In the genomic region with DNA sequence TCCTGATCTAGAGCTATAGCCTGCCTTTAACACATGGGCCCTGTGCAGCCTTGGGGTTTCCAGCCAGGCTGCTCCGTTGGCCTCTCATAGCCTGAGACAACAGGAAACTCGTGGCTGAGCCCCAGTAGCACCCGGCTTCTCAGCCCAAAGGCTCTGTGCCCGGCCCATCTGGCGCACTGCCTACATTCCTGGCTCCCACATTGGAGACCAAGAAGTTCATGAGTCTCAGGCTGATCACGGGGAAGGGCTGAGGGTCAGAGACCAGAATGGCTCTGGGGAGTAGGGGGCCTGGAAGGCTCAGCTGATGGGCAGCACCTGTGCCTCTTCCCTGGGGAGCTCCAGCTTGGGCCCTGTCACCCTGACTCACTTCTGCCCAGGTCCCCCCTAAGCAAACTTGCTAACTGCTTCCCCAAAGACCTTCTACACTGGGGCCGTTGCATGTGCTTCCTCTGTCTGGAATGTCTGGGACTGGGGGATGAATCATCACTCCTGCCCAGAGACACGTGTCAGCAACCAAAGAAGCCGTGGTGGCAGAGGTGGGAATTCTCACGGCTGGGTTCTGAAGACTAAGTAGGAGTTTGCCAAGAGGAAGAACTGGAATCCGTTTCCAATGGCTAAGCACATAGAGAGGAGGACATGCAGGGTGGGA, we compare ENCODE assay signal across 9 mouse cellular contexts. TPM values are rescaled to one million over a fixed set of nuclear protein-coding genes. Genes with fewer than 3 reads are reported as not detected.
DNase-seq lines count a peak whose midpoint lies in the region; ATAC-seq and TF ChIP-seq lines count a peak whose summit lies in the region.
"Had no signal": no experiment of that assay in that cellular context is flagged by ENCODE, and none has a peak within 500 bp of the region (broad histone marks: within the 10 kb centered on the region; RNA-seq: fewer than 3 reads in every experiment).

No protein-coding gene starts in this region.

- TF ChIP-seq CTCF in gastrocnemius, adult 2 months (IDR thresholded peaks at IDR 0.05), result no peak
- TF ChIP-seq CTCF in kidney, postnatal 0 days (IDR thresholded peaks at IDR 0.05; ENCODE audit: low read depth), result no peak
- TF ChIP-seq CTCF in testis, adult 2 months (IDR thresholded peaks at IDR 0.05; ENCODE audit: control insufficient read depth, insufficient read depth, insufficient replicate concordance, low read depth, low read length), result no peak

- intact Hi-C loops in gastrocnemius, adult 2 months (cut with DNase I), result no loop called here

- no peak overlapping the region for H3K27ac ChIP-seq in heart, embryonic 11.5 days (ENCODE audit: low read depth, low read length)
- peak overlapping the region; percentile 65 for H3K27ac ChIP-seq in gastrocnemius, adult 2 months
- 0 out of 2 replicates have a peak overlapping the region, but pooled peaks have one; percentile 13 for H3K27ac ChIP-seq in kidney, postnatal 0 days
- peak overlapping the region; percentile 12; the same call in 1 of the 2 replicates for H3K27ac ChIP-seq in testis, adult 2 months (ENCODE audit: control insufficient read depth, insufficient read depth, low read depth, low read length)
- H3K27ac ChIP-seq in forebrain, embryonic 11.5 days (ENCODE audit: low read depth, low read length), result no peak overlapping the region
- H3K27ac ChIP-seq: neural tube, embryonic 12.5 days had no signal

- H3K9me3 ChIP-seq in heart, embryonic 11.5 days (replicated peaks; ENCODE audit: control insufficient read depth, low read length), result no peaks in the 10 kb centered on the region
- no peaks in the 10 kb centered on the region for H3K9me3 ChIP-seq in kidney, postnatal 0 days (replicated peaks; ENCODE audit: low read length)
- no peaks in the 10 kb centered on the region for H3K9me3 ChIP-seq in forebrain, embryonic 11.5 days (ENCODE audit: control insufficient read depth, low read length)
- H3K9me3 ChIP-seq: neural tube, embryonic 12.5 days had no signal

- H3K27me3 ChIP-seq in heart, embryonic 11.5 days (ENCODE audit: control insufficient read depth, insufficient read depth, low read length), result peaks cover 8% of the 10 kb centered on the region
- no peaks in the 10 kb centered on the region; the same call in 1 of the 2 replicates for H3K27me3 ChIP-seq in kidney, postnatal 0 days (ENCODE audit: insufficient read depth, low read length)
- no peaks in the 10 kb centered on the region for H3K27me3 ChIP-seq in testis, adult 2 months (ENCODE audit: control insufficient read depth, insufficient read depth, low read length)
- 0 out of 2 replicates have a peak, but pooled peaks cover 2% of the 10 kb centered on the region for H3K27me3 ChIP-seq in forebrain, embryonic 11.5 days (ENCODE audit: control insufficient read depth, insufficient read depth, low read length)

- no peak for ATAC-seq in heart, embryonic 11.5 days (replicated peaks; ENCODE audit: insufficient number of reproducible peaks, low FRiP score, low TSS enrichment)
- ATAC-seq in kidney, postnatal 0 days (replicated peaks; ENCODE audit: low FRiP score, low read depth), result no peak; the same call in 1 of the 2 replicates
- ATAC-seq in forebrain, embryonic 11.5 days (replicated peaks; ENCODE audit: low FRiP score), result no peak
- ATAC-seq in erythroid progenitor cell, adult 5-6 weeks (replicated peaks; ENCODE audit: low FRiP score, poor library complexity, severe bottlenecking), result no peak

- no peak overlapping the region for H3K4me2 ChIP-seq in heart, embryonic 11.5 days
- no peak overlapping the region for H3K4me2 ChIP-seq in kidney, postnatal 0 days (ENCODE audit: low read length)
- no peak overlapping the region for H3K4me2 ChIP-seq in forebrain, embryonic 11.5 days (ENCODE audit: low read depth, low read length, severe bottlenecking)
- H3K4me2 ChIP-seq: neural tube, embryonic 12.5 days had no signal

- WGBS in heart, embryonic 11.5 days (ENCODE audit: insufficient replicate concordance), result 47% methylated on average over 11 of the region's 11 CpGs
- 33% methylated on average over 11 of the region's 11 CpGs for WGBS in kidney, postnatal 0 days
- 79% methylated on average over 11 of the region's 11 CpGs for WGBS in forebrain, embryonic 11.5 days

- H3K9ac ChIP-seq in heart, embryonic 11.5 days (ENCODE audit: low read depth, low read length), result no peak overlapping the region
- H3K9ac ChIP-seq in kidney, postnatal 0 days (ENCODE audit: low read depth, low read length), result 0 out of 2 replicates have a peak overlapping the region, but pooled peaks have one; percentile 4
- H3K9ac ChIP-seq in forebrain, embryonic 11.5 days (ENCODE audit: low read length), result no peak overlapping the region
- H3K9ac ChIP-seq: neural tube, embryonic 12.5 days had no signal

- peak; percentile 98 for DNase-seq in heart, adult 11 months
- DNase-seq in NIH3T3 (ENCODE audit: low read depth), result peak; percentile 90
- DNase-seq in gastrocnemius, adult 2 months, result peak; percentile 85
- DNase-seq in kidney, postnatal 0 days (ENCODE audit: low spot score), result peak; percentile 55
- no peak for DNase-seq in forebrain, embryonic 11.5 days (ENCODE audit: low spot score)

- 0 out of 2 replicates have a peak, but pooled peaks have one; percentile 11 for TF ChIP-seq POLR2A in testis, adult 2 months (IDR thresholded peaks at IDR 0.05; ENCODE audit: control insufficient read depth, low read depth, low read length)

- H3K4me1 ChIP-seq in heart, embryonic 11.5 days (ENCODE audit: control insufficient read depth, insufficient read depth, low read length), result peaks cover 5% of the 10 kb centered on the region; the same call in 1 of the 2 replicates
- H3K4me1 ChIP-seq in kidney, postnatal 0 days (replicated peaks; ENCODE audit: insufficient read depth, low read length), result peaks cover 7% of the 10 kb centered on the region
- H3K4me1 ChIP-seq in testis, adult 2 months (ENCODE audit: control insufficient read depth, insufficient read depth, low read length), result peaks cover 7% of the 10 kb centered on the region
- H3K4me1 ChIP-seq in forebrain, embryonic 11.5 days (replicated peaks; ENCODE audit: control insufficient read depth, insufficient read depth, low read length), result no peaks in the 10 kb centered on the region
- H3K4me1 ChIP-seq: neural tube, embryonic 12.5 days had no signal

- no peaks in the 10 kb centered on the region for H3K36me3 ChIP-seq in heart, embryonic 11.5 days (ENCODE audit: control insufficient read depth, insufficient read depth, low read length)
- H3K36me3 ChIP-seq in kidney, postnatal 0 days (ENCODE audit: insufficient read depth, low read length), result no peaks in the 10 kb centered on the region
- H3K36me3 ChIP-seq in testis, adult 2 months (ENCODE audit: control insufficient read depth, insufficient read depth, low read length), result no peaks in the 10 kb centered on the region
- no peaks in the 10 kb centered on the region for H3K36me3 ChIP-seq in forebrain, embryonic 11.5 days (ENCODE audit: control insufficient read depth, insufficient read depth, low read length)
- H3K36me3 ChIP-seq: neural tube, embryonic 12.5 days had no signal

- H3K4me3 ChIP-seq in heart, embryonic 11.5 days (ENCODE audit: low read depth, low read length), result no peak overlapping the region
- no peak overlapping the region for H3K4me3 ChIP-seq in gastrocnemius, adult 2 months
- no peak overlapping the region for H3K4me3 ChIP-seq in kidney, postnatal 0 days (replicated peaks; ENCODE audit: low read depth, low read length)
- H3K4me3 ChIP-seq in testis, adult 2 months (ENCODE audit: control insufficient read depth, low read depth, low read length), result no peak overlapping the region
- no peak overlapping the region for H3K4me3 ChIP-seq in forebrain, embryonic 11.5 days (ENCODE audit: low read depth, low read length)
- H3K4me3 ChIP-seq: neural tube, embryonic 12.5 days had no signal

RNA-seq across cellular contexts. Expression of a gene that starts 2.2 kb away (rescaled TPM):
- polyA plus RNA-seq in heart, embryonic 11.5 days (2014; fragmentation: Nextera tagmentation; extraction: Ambion mirVana), result 8.4 and 11.9 TPM in 2 replicates
- total RNA-seq in gastrocnemius, adult 2 months (2021), result 1 to 10 TPM; 1.4 to 3.0 TPM
- polyA plus RNA-seq in kidney, postnatal 0 days (2015; fragmentation: Nextera tagmentation; extraction: Ambion mirVana), result 7.6 and 8.7 TPM in 2 replicates
- polyA plus RNA-seq in testis, adult 2 months (2012; rRNA removed), result 98.0 and 110 TPM in 2 replicates
- 18.1 and 19.1 TPM in 2 replicates for polyA plus RNA-seq in forebrain, embryonic 11.5 days (2014; fragmentation: Nextera tagmentation; extraction: Ambion mirVana)
- total RNA-seq in erythroid progenitor cell, adult 5-6 weeks (2015; ENCODE audit: low replicate concordance), result 3.4 and 5.4 TPM in 2 replicates
- total RNA-seq in erythroid progenitor cell, adult 5-6 weeks (2017; ENCODE audit: low replicate concordance), result 5.1 and 5.8 TPM in 2 replicates

RNA-seq across cellular contexts. Expression of a gene that starts 28.2 kb away (rescaled TPM):
- polyA plus RNA-seq in heart, embryonic 11.5 days (2014; fragmentation: Nextera tagmentation; extraction: Ambion mirVana), result 0.37 and 0.47 TPM in 2 replicates
- total RNA-seq in gastrocnemius, adult 2 months (2021), result under 1 TPM in 1 of 2 experiments, not detected in 1; 0.17 TPM
- polyA plus RNA-seq in kidney, postnatal 0 days (2015; fragmentation: Nextera tagmentation; extraction: Ambion mirVana), result 0.38 and 0.50 TPM in 2 replicates
- 0.11 and 0.14 TPM in 2 replicates for polyA plus RNA-seq in testis, adult 2 months (2012; rRNA removed)
- 0.32 TPM in 1 of 2 replicates, not detected in the other for polyA plus RNA-seq in forebrain, embryonic 11.5 days (2014; fragmentation: Nextera tagmentation; extraction: Ambion mirVana)
- total RNA-seq in erythroid progenitor cell, adult 5-6 weeks (2015; ENCODE audit: low replicate concordance), result 4.0 and 4.6 TPM in 2 replicates
- 15.4 and 17.2 TPM in 2 replicates for total RNA-seq in erythroid progenitor cell, adult 5-6 weeks (2017; ENCODE audit: low replicate concordance)

Comparison
In these comparisons a context has a peak if more than half of its experiments do, and no peak if none do; other contexts are left out.
1. H3K27ac ChIP-seq: peak in gastrocnemius, adult 2 months (single experiment), kidney, postnatal 0 days (single experiment) and testis, adult 2 months (single experiment); none in heart, embryonic 11.5 days (single experiment) and forebrain, embryonic 11.5 days (single experiment).